Mouse (Mus musculus): ENCODE data around the gene Ifrd1.

DNA sequence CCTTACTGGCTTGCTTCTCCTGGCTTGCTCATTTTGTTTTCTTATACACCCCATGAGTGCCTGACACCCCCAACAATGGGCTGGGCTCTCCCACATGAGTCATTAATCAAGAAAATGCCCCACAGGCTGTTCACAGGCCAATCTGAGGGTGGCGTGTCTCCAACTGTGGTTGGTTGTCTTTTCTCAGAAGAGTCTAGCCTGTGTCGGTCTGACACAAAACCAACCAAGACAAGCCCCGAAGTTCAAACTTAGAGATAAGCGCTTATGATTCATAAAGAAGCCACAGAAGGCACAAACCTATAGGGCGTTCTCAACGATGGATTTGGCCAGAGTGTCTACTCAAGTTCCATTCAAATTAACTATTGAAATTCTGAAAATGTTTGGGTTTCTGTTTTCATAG, 94.1 kb downstream of the Ifrd1 start:
- no peak for TF ChIP-seq REST (IDR thresholded peaks at IDR 0.05; ENCODE audit: insufficient read depth, insufficient read length)
- TF ChIP-seq TCF12 (IDR thresholded peaks at IDR 0.05; ENCODE audit: insufficient read depth, poor library complexity, severe bottlenecking), result no peak
- no peak for TF ChIP-seq POLR2A (IDR thresholded peaks at IDR 0.05; ENCODE audit: insufficient read length, low read depth)
- TF ChIP-seq USF1 (IDR thresholded peaks at IDR 0.05; ENCODE audit: low read depth), result no peak
- no peak for TF ChIP-seq CEBPB (IDR thresholded peaks at IDR 0.05; ENCODE audit: insufficient read depth, poor library complexity, severe bottlenecking)
- TF ChIP-seq E2F4 (IDR thresholded peaks at IDR 0.05; ENCODE audit: insufficient read depth), result no peak
- no peak for TF ChIP-seq MAX (IDR thresholded peaks at IDR 0.05; ENCODE audit: low read depth)
- TF ChIP-seq MYOD1 (IDR thresholded peaks at IDR 0.05; ENCODE audit: control insufficient read depth in 1 of 3, insufficient read length in 2 of 3, low read depth in 2 of 3), result no peak
- TF ChIP-seq SRF (IDR thresholded peaks at IDR 0.05; ENCODE audit: control insufficient read depth, insufficient read length, low read depth), result no peak
- no peak for TF ChIP-seq TCF3 (IDR thresholded peaks at IDR 0.05; ENCODE audit: insufficient read length, low read depth)
